Mouse (Mus musculus) brain, embryonic 14.5 days (tissue): ENCODE results near the gene Bmp6. TPM values are rescaled to one million over a fixed set of nuclear protein-coding genes. Genes with fewer than 3 reads are reported as not detected.

Experiments
- DNase-seq: peaks from one replicate; pipeline ENCODE4 v3.0.0-alpha.2; 2011; ENCODE audit warnings: low read depth
- CTCF ChIP-seq: fragments of 200-500 bp; IDR thresholded peaks from 2 replicates; pipeline ENCODE4 v1.5.1; 2012; ENCODE audit warnings: inconsistent platforms, mild to moderate bottlenecking, moderate library complexity, borderline replicate concordance; ENCODE audit not compliant: insufficient read depth, insufficient read length; ENCODE audit errors: extremely low read depth
- POLR2A ChIP-seq: fragments of 200-500 bp; IDR thresholded peaks from 2 replicates; pipeline ENCODE4 v1.6.1; 2012; ENCODE audit warnings: mild to moderate bottlenecking, inconsistent platforms, borderline replicate concordance; ENCODE audit not compliant: poor library complexity, insufficient read depth, insufficient read length, severe bottlenecking; ENCODE audit errors: extremely low read depth
- polyA plus RNA-seq: library from polyadenylated mRNA; depleted of rRNA; stranded (reverse); fragments of >200 nt; gene quantifications from 2 replicates; pipeline ENCODE4 v1.2.3, GENCODE M21; 2012; rRNA removed

Gene Bmp6
- polyA plus RNA-seq, 1 experiment, result 12.8 TPM

GRCm38 (mm10) chr13:38545460-38545859 lies 200.6 kb downstream of the Bmp6 start:
- no peak for TF ChIP-seq POLR2A
- TF ChIP-seq CTCF, result no peak
- DNase-seq, result no peak

- DNase-seq, result no peak
- TF ChIP-seq POLR2A, result no peak
Observed at GRCm38 (mm10) chr13:38546754-38547153, 201.8 kb downstream of the Bmp6 start.

GRCm38 (mm10) chr13:38547717-38548116 lies 202.8 kb downstream of the Bmp6 start:
- no peak for TF ChIP-seq POLR2A
- no peak for TF ChIP-seq CTCF
- no peak for DNase-seq

- DNase-seq, result no peak
- no peak for TF ChIP-seq CTCF
- TF ChIP-seq POLR2A, result no peak
Observed at GRCm38 (mm10) chr13:38548681-38549080, 203.8 kb downstream of the Bmp6 start.

Other genes starting within 250 kb of the Bmp6 start
- 1.6 and 2.2 TPM in 2 replicates for gene Dsp, start 193.8 kb upstream of the Bmp6 start, polyA plus RNA-seq
- 37.5 and 37.6 TPM in 2 replicates for gene Snrnp48, start 140.2 kb upstream of the Bmp6 start, polyA plus RNA-seq
- 35.7 and 59.6 TPM in 2 replicates for gene Txndc5, start 183.7 kb downstream of the Bmp6 start, polyA plus RNA-seq